15 mouse cellular contexts compared by ENCODE assay signal in genomic region chr1:134100401-134100800, GRCm38 (mm10). TPM values are rescaled to one million over a fixed set of nuclear protein-coding genes. Genes with fewer than 3 reads are reported as not detected.
DNase-seq lines count a peak whose midpoint lies in the region; ATAC-seq and TF ChIP-seq lines count a peak whose summit lies in the region.
"Had no signal": no experiment of that assay in that cellular context is flagged by ENCODE, and none has a peak within 500 bp of the region (broad histone marks: within the 10 kb centered on the region; RNA-seq: fewer than 3 reads in every experiment).

No protein-coding gene starts in this region.

- no peak for ATAC-seq in hindbrain, postnatal 0 days
- ATAC-seq in liver, embryonic 12.5 days, result no peak
- ATAC-seq in inflammation-experienced regulatory T-cells, adult 6 months, result no peak
- ATAC-seq: forebrain, embryonic 15.5 days had no signal

- TF ChIP-seq CTCF in hindbrain, postnatal 0 days (IDR thresholded peaks at IDR 0.05; ENCODE audit: low read depth), result no peak
- TF ChIP-seq CTCF in ES-Bruce4 (IDR thresholded peaks at IDR 0.05; ENCODE audit: low read depth, low read length), result no peak

- H3K36me3 ChIP-seq in hindbrain, embryonic 10.5 days, result no peaks in the 10 kb centered on the region
- H3K36me3 ChIP-seq in hindbrain, postnatal 0 days (ENCODE audit: insufficient read depth, low read length), result no peaks in the 10 kb centered on the region
- no peaks in the 10 kb centered on the region for H3K36me3 ChIP-seq in ES-Bruce4 (ENCODE audit: control insufficient read depth, insufficient read depth, low read length, poor library complexity, severe bottlenecking)
- H3K36me3 ChIP-seq in liver, embryonic 12.5 days, result no peaks in the 10 kb centered on the region
- H3K36me3 ChIP-seq: forebrain, embryonic 15.5 days had no signal

- peaks cover 55% of the 10 kb centered on the region for H3K4me1 ChIP-seq in hindbrain, embryonic 10.5 days (replicated peaks)
- H3K4me1 ChIP-seq in hindbrain, postnatal 0 days (ENCODE audit: insufficient read depth, low read length), result peaks cover 18% of the 10 kb centered on the region
- peaks cover 9% of the 10 kb centered on the region for H3K4me1 ChIP-seq in ES-Bruce4 (ENCODE audit: control insufficient read depth, insufficient read depth, low read length)
- H3K4me1 ChIP-seq in liver, embryonic 12.5 days, result peaks cover 51% of the 10 kb centered on the region

- 81% methylated on average over 5 of the region's 5 CpGs for whole genome bisulfite sequencing in hindbrain, embryonic 10.5 days
- WGBS in hindbrain, postnatal 0 days, result 81% methylated on average over 5 of the region's 5 CpGs
- WGBS in liver, embryonic 12.5 days (ENCODE audit: insufficient replicate concordance), result 70% methylated on average over 5 of the region's 5 CpGs

- DNase-seq in cerebellum, adult 11-12 months, result peak; percentile 20
- DNase-seq in cerebellum, postnatal 4 days (ENCODE audit: low spot score in 2 of 2), result no peak
- DNase-seq in hindbrain, embryonic 10.5 days (ENCODE audit: low spot score), result no peak
- DNase-seq in hindbrain, postnatal 0 days (ENCODE audit: low spot score), result no peak
- no peak for DNase-seq in right cerebral cortex, adult 2 months (ENCODE audit: low spot score in 2 of 2)
- DNase-seq: cerebellum, adult 18-20 months; thymus, postnatal 36 days had no signal

- no peaks in the 10 kb centered on the region for H3K27me3 ChIP-seq in hindbrain, embryonic 10.5 days (ENCODE audit: insufficient read depth, poor library complexity, severe bottlenecking)
- H3K27me3 ChIP-seq in hindbrain, postnatal 0 days (ENCODE audit: insufficient read depth, low read length), result no peaks in the 10 kb centered on the region
- no peaks in the 10 kb centered on the region for H3K27me3 ChIP-seq in ES-Bruce4 (ENCODE audit: control insufficient read depth, insufficient read depth, low read length, poor library complexity, severe bottlenecking)
- peaks cover 12% of the 10 kb centered on the region for H3K27me3 ChIP-seq in liver, embryonic 12.5 days (replicated peaks)
- H3K27me3 ChIP-seq: forebrain, embryonic 15.5 days had no signal

- TF ChIP-seq EP300 in ES-Bruce4 (IDR thresholded peaks at IDR 0.05; ENCODE audit: insufficient read depth, low read depth, low read length), result no peak

- H3K9ac ChIP-seq in hindbrain, postnatal 0 days (replicated peaks; ENCODE audit: low read length), result no peak overlapping the region
- H3K9ac ChIP-seq in ES-Bruce4 (ENCODE audit: low read depth, poor library complexity, severe bottlenecking), result no peak overlapping the region
- 0 out of 2 replicates have a peak overlapping the region, but pooled peaks have one; percentile 80 for H3K9ac ChIP-seq in liver, embryonic 12.5 days
- H3K9ac ChIP-seq: forebrain, embryonic 15.5 days had no signal

- no peak overlapping the region for H3K4me2 ChIP-seq in hindbrain, postnatal 0 days (ENCODE audit: low read depth, low read length)
- H3K4me2 ChIP-seq in liver, embryonic 12.5 days, result peak overlapping the region; percentile 78; the same call in 1 of the 2 replicates

- no peak overlapping the region for H3K4me3 ChIP-seq in hindbrain, embryonic 10.5 days
- H3K4me3 ChIP-seq in hindbrain, postnatal 0 days (ENCODE audit: low read length), result no peak overlapping the region
- H3K4me3 ChIP-seq in ES-Bruce4 (ENCODE audit: low read depth, low read length), result no peak overlapping the region
- H3K4me3 ChIP-seq in liver, embryonic 12.5 days, result no peak overlapping the region
- H3K4me3 ChIP-seq: forebrain, embryonic 15.5 days; layer of hippocampus, adult 2 months had no signal

- no peak for TF ChIP-seq POLR2A in ES-Bruce4 (IDR thresholded peaks at IDR 0.05; ENCODE audit: insufficient read depth, low read length)

- peak overlapping the region; percentile 88 for H3K27ac ChIP-seq in hindbrain, embryonic 10.5 days
- H3K27ac ChIP-seq in hindbrain, postnatal 0 days, result no peak overlapping the region
- peak overlapping the region; percentile 52; the same call in 1 of the 2 replicates for H3K27ac ChIP-seq in ES-Bruce4 (ENCODE audit: insufficient read depth, low read length)
- peak overlapping the region; percentile 95 for H3K27ac ChIP-seq in liver, embryonic 12.5 days

- no peaks in the 10 kb centered on the region for H3K9me3 ChIP-seq in hindbrain, embryonic 10.5 days
- no peaks in the 10 kb centered on the region for H3K9me3 ChIP-seq in hindbrain, postnatal 0 days (ENCODE audit: low read length)
- no peaks in the 10 kb centered on the region for H3K9me3 ChIP-seq in ES-Bruce4 (replicated peaks; ENCODE audit: control insufficient read depth, insufficient read depth, low read length, poor library complexity, severe bottlenecking)
- H3K9me3 ChIP-seq in liver, embryonic 12.5 days (replicated peaks), result no peaks in the 10 kb centered on the region
- H3K9me3 ChIP-seq: forebrain, embryonic 15.5 days had no signal

RNA-seq across cellular contexts. Expression of gene Chit1, which starts 10.6 kb away (rescaled TPM):
- not detected in 2 replicates for polyA plus RNA-seq in hindbrain, embryonic 10.5 days (2016; fragmentation: Nextera tagmentation; extraction: Ambion mirVana)
- 0.14 TPM in 1 of 2 replicates, not detected in the other for total RNA-seq in hindbrain, postnatal 0 days (2014; rRNA removed)
- polyA plus RNA-seq in hindbrain, postnatal 0 days (2015; fragmentation: Nextera tagmentation; extraction: Ambion mirVana), result 0.46 and 0.48 TPM in 2 replicates
- polyA plus RNA-seq in ES-Bruce4 (2011; ENCODE audit: insufficient read depth, insufficient read length, low read depth, missing spikeins), result not detected in 2 replicates
- 0.07 and 0.12 TPM in 2 replicates for polyA plus RNA-seq in liver, embryonic 12.5 days (2016; fragmentation: Nextera tagmentation; extraction: Ambion mirVana)
- polyA plus RNA-seq in inflammation-experienced regulatory T-cells, adult 6 months (2017; shearing (Covaris generic)), result not detected
- total RNA-seq: adrenal gland, postnatal 4 days; megakaryocyte-erythroid progenitor cell, adult 5-6 weeks had no signal
- polyA plus RNA-seq: intestine, embryonic 14.5 days had no signal

RNA-seq across cellular contexts. Expression of gene Btg2, which starts 21.5 kb away (rescaled TPM):
- polyA plus RNA-seq in hindbrain, embryonic 10.5 days (2016; fragmentation: Nextera tagmentation; extraction: Ambion mirVana), result 100.0 and 117 TPM in 2 replicates
- 11.2 and 26.1 TPM in 2 replicates for total RNA-seq in hindbrain, postnatal 0 days (2014; rRNA removed)
- polyA plus RNA-seq in hindbrain, postnatal 0 days (2015; fragmentation: Nextera tagmentation; extraction: Ambion mirVana), result 13.2 and 14.8 TPM in 2 replicates
- polyA plus RNA-seq in ES-Bruce4 (2011; ENCODE audit: insufficient read depth, insufficient read length, low read depth, missing spikeins), result 109 and 112 TPM in 2 replicates
- polyA plus RNA-seq in liver, embryonic 12.5 days (2016; fragmentation: Nextera tagmentation; extraction: Ambion mirVana), result 78.2 and 80.8 TPM in 2 replicates
- polyA plus RNA-seq in inflammation-experienced regulatory T-cells, adult 6 months (2017; shearing (Covaris generic)), result 100 to 1,000 TPM; 168 to 251 (median 221) TPM
